Mouse (Mus musculus): ENCODE measurements around the gene Cul7. TPM values are rescaled to one million over a fixed set of nuclear protein-coding genes. Genes with fewer than 3 reads are reported as not detected.

The Cul7 gene
- total RNA-seq (2021), result 1 to 10 TPM; 3.4 to 4.1 TPM
- long read RNA-seq, experiment 1, result 0 reads
- long read RNA-seq, experiment 2, partial matches to known transcripts, result 1 of 1 reads
- long read RNA-seq, experiment 2, other reads (novel, unspliced or antisense), result 0 of 1 reads

DNA sequence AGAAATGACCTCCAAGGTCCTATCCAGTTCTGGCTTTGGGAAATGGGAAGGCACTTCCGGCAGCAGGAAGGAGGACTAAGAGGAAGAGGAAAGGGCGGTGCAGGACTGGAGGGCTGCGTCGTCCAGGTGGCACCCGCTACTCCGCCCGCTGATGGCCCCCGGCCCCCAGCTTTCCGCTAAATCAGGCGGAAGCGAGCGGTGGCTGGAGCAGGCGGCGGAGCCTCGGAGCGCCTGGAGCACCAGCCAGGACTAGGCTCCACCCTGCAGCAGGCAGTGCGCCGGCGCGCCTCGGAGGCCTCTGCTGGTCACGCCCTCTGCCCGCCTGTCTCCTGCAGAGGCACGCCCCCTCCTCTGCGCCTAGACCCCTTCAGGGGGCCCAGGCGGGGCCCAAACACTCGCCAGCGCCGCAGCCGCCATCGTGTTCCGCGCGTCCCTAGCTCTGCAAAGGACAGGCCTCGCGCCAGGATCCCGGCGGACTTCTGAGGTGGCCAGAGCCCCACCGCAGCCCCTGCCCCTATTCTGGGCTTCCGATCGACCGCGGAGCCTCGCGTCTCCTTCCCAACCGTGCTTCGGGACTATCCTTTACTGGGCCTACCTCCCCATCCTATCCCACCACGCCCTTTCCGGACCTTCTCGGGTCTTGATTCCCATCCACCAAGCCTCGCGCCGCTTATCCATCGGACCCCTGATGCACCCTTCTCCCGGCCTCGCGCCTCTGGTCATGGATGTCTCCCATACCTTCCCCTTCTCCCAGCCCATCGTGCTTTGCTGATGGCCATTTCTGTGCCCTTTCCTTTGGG lies at the start of gene Cul7:
Gene Cul7, plus strand, starts transcription at position 106 of the 800 bp plus-strand sequence.
- DNase-seq (ENCODE audit: low spot score), result peak; percentile 87

DNA sequence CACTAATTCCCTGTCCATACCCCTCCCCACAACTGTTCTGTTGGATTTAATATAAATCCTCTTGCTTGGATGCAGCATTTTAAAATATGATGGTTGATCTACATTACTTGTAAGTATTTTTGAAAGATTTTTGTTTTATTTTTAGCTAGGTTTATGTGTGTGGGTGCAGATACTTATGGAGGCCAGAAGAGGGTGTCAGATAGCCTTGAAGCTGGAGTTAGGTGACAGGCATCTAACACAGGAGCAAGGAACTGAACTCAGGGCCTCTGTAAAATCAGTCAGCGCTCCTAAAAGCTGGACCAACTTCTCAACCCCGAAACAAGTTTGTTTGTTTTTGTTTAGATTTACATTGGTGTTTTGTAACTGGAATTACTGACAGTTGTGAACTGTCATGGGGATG lies 49.6 kb upstream of the Cul7 start:
- DNase-seq (ENCODE audit: low spot score), result no peak

DNA sequence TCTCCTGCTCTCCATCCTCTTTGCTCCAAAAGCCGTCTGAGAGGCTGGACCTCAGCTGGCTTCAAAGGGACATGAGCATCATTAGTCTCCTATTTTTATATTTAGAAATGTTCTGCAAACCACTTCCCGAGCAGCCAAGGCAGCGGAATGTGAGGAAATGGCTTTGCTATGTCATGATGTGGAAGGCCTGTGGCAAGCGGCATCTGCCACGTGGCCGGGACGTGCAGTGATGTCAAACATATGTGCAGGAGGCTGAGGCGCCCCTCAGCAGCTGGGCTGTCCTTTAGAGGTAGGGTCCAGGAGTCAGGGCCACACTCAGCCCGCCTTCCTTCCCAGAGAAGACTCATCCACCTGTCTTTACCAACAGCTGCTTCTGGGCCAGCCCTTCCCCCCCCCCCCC lies 47.9 kb upstream of the Cul7 start:
- no peak for DNase-seq (ENCODE audit: low spot score)

DNA sequence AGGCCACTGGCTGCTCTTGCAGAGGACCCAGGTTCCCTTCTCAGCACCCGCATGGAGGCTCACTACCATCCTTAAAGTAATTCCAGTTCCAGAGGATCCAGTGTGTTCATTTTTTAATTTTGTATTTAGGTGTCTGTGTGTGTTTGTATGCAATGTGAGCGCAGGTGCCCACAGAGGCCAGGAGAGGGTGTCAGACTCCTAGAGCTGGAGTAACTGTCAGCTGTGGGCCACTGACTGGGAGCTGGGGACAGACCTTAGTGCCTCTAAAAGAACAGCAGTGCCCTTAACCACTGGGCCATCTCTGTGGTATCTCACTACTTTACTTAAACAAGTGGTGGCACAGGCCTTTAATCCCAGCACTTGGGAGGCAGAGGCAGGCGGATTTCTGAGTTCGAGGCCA lies 46.9 kb upstream of the Cul7 start:
- no peak for DNase-seq (ENCODE audit: low spot score)

GRCm38 (mm10) chr17:46605126-46605525 lies 45.0 kb upstream of the Cul7 start:
- DNase-seq (ENCODE audit: low spot score), result no peak

DNA sequence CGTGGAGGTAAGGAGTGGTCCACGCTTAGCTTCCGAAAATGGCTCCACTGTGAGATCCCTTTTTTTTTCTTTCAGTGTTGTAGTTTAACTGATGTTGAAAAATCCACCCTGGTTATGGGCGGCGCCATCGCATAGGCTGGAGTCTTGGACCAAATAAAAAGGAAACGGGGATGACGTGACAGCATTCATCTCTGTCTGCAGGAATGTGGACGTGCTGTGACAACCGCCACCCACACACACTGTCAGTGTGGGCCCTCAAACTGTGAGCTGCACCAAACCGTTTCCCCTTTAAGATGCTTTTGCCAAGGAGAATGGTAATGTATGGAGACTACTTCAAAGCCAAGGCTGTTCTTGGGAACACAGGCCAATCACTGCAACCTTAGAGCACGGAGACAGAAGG lies 44.1 kb upstream of the Cul7 start:
- no peak for DNase-seq (ENCODE audit: low spot score)

DNA sequence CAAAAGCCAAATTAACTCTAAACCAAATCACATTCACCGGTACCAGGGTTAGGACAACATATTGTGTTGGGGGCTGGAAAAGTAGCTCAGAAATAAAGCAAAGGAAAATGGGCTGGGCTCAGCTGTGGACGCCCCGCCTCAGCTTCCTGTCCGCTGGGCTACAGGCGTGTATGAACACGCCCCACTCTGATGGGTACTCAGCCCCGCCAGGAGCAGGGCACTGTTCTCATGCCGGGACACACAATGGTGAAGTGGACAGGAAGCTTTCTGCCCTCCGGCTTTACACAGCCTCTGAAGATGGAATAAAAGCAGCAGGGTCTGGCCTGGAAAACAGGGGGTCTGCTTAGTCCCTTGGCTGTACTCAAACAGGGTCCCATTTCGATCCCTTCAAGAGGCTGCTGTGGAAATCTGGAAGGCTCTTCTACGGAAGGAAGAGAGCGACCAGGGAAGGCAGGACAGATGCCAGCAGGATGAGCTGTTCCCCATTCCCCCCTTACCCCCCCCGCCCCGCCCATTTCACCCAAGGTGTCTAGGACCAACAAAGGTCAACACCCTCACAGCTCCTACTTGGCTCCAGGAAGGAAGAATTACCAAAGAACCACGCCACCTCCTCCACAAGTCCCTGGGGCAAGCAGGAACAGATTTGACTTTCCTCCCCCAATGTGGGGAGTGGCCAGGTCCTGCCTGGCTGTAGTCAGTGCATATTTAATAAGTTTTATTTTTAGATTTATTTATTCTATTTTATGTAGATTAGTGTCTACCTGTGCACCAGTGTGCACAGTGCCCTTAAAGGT lies 40.2 kb upstream of the Cul7 start:
- no peak for DNase-seq (ENCODE audit: low spot score)

DNA sequence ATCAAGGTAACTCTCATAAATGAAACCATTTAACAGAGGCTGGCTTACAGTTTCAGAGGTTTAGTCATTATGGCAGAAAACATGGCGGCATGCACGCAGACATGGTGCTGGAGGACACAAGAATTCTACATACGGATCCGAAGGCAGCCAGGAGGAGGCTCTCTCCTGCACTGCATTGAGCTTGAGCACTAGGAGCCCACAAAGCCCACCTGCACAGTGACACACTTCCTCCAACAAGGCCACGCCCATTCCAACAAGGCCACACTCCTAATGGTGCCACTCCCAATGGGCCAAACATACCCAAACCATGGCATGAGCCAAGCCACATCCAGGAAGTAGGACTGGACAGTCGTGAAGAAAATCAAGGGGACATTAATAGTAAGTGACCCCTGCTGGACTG lies 38.8 kb upstream of the Cul7 start:
- no peak for DNase-seq (ENCODE audit: low spot score)

- DNase-seq (ENCODE audit: low spot score), result no peak
These were observed 37.9 kb upstream of the Cul7 start for GRCm38 (mm10) chr17:46612189-46612588.

GRCm38 (mm10) chr17:46612820-46613219 lies 37.3 kb upstream of the Cul7 start:
- DNase-seq (ENCODE audit: low spot score), result no peak

DNA sequence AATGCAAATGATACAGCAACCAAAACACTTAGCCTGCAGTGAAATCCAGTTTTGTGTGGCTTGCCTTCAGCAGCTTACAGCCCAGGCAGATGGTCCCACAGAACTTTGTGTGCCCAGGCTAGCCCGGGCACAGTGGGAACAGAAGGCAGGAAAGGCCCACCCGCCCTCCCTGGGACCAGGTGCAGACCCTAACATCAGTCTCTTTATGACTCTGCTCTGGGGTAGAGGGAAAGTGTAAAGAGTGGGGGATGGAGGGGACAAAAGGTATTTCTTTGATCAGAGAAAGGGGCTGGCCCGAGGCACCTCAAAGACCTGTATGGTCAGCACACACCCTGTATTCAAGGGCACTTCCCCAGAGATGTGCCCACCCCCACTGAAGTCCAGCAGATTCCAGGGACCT lies 36.9 kb upstream of the Cul7 start:
- no peak for DNase-seq (ENCODE audit: low spot score)

GRCm38 (mm10) chr17:46617799-46618198 lies 32.3 kb upstream of the Cul7 start:
- no peak for DNase-seq (ENCODE audit: low spot score)

DNA sequence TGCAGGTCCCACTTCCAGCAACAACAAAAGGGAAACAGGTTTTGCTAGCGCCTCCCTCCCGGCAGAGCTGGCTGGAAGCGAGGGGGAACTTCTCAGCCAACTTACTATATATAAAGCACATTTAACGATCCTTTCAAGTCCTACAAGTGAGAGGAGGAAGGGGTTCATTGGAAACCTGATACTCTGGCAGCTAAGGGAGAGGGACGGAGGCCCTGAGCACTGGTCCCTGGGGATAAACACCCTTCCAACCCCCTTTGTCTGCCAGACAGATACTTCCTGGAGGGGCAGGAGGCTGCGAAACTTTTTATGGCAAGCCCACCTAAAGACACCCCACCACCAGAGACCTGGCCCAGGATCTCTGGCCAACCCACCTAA lies 31.8 kb upstream of the Cul7 start:
- no peak for DNase-seq (ENCODE audit: low spot score)

GRCm38 (mm10) chr17:46618769-46619682 lies 31.1 kb upstream of the Cul7 start:
- no peak for DNase-seq (ENCODE audit: low spot score)

GRCm38 (mm10) chr17:46619683-46620357 lies 30.3 kb upstream of the Cul7 start:
- DNase-seq (ENCODE audit: low spot score), result no peak

DNA sequence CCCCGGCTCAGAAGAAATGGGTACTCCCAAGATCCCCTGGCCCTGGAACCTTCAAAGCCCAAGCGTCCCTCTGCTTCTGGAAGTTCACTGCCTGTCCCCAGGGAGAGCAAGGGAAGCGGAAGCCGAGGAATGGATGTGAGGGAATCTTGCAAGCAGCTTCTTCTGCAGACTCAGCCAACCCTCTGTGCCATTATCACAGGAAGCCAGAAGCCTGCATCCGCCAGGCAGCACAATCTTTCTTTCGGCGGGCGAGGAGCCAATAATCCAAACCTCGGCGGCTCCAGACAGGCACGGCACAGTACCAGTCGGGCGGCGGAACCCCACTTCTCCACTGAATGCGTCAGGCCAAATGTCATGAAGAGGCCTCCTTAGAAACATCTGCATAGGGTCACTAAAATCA lies 28.8 kb upstream of the Cul7 start:
- no peak for DNase-seq (ENCODE audit: low spot score)

DNA sequence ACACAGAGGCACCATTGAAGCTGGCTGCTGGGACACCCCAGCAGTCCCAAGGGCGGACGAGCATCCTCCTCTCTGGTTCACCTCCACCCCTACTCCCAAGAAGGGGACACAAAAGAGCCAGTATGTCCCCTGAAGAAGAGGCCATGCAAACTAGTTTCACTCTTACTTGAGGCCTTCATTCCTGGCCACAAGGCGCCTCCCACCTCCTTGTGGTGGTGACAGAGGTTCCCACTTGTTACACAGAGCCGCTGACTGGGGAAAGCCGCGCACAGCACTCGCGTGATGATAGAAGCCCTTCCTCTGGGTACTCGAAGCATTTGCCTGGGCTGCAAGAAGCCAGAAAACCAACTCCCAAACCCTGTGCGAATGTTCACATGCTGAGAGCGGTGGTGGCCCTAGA lies 27.9 kb upstream of the Cul7 start:
- no peak for DNase-seq (ENCODE audit: low spot score)

GRCm38 (mm10) chr17:46623819-46624557 lies 26.1 kb upstream of the Cul7 start:
- no peak for DNase-seq (ENCODE audit: low spot score)

- DNase-seq (ENCODE audit: low spot score), result no peak
These were observed 25.5 kb upstream of the Cul7 start for GRCm38 (mm10) chr17:46624598-46624997.

GRCm38 (mm10) chr17:46627409-46627808 lies 22.7 kb upstream of the Cul7 start:
- DNase-seq (ENCODE audit: low spot score), result no peak

DNA sequence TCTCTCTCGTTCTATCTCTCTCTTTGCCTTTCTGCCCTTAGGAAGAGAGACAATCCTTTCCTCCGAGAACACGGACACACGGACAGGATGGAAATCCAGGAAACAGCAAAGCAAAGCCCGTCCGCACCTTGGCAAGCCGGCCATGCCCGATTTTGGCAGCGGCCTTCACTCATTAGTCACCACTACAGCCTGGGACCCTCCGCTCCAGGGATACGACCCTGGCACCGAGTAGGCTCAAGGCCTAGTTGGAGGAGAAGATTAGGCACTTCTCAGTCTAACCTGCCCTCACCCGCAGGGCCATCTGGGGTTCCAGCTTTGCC lies 21.7 kb upstream of the Cul7 start:
- DNase-seq (ENCODE audit: low spot score), result no peak
